Mouse (Mus musculus): Measurements from ENCODE around the gene Cluap1.

The Cluap1 gene

DNA sequence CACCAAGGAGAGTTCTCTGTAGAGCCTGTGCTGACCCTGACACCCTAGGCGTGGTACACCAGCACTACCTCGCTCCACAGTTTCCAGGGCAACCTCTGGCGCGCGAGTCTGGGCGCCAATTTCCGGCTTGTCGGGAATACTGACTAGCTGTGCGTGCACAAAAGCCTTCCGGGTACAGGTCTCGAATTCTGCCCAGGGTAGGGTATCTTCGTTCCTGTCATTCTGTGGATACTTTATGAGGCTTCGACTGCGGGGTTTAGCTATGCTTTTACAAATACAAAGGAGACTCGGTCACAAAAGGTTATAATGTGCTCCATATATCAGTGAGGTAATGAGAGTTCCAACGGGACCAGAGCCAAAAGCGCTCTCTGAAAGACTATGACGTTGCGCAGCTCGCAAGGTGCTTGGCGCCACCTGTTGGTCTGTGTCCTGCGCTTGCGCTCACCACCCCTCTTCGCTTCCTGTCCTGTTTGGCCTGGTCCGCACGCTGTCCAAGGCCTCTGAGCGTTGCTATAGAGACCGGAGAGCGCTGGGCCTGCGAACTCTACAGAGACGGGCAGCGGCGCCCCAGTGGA, at the start of gene Cluap1, which contains the start of gene 1700037C18Rik:
Gene Cluap1, plus strand, starts transcription at position 265 of the 575 bp plus-strand sequence.
Gene 1700037C18Rik, minus strand, starts transcription at position 153 of the 575 bp plus-strand sequence.
- peak; percentile 95 to 96 for DNase-seq (ENCODE audit: low spot score in 2 of 2)

DNA sequence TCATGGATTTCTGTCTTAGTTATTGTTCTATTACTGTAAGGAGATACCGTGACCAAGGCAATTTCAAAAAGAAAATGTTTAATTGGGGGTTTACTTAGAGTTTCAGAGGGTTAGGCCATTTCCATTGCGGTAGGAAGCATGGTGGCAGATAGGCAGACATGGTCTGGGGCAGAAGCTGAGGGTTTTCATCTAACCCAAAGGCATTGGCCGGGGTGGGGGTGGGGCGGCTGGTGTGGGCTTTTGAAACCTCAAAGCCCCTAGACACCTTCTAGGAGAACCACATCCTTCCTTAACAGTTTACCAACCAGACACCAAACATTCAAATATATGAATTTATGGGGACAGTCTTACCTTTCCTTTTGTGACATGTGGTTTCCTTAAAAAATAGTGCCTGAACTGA, 49.3 kb upstream of the Cluap1 start:
- DNase-seq (ENCODE audit: low spot score in 2 of 2): no peak

DNA sequence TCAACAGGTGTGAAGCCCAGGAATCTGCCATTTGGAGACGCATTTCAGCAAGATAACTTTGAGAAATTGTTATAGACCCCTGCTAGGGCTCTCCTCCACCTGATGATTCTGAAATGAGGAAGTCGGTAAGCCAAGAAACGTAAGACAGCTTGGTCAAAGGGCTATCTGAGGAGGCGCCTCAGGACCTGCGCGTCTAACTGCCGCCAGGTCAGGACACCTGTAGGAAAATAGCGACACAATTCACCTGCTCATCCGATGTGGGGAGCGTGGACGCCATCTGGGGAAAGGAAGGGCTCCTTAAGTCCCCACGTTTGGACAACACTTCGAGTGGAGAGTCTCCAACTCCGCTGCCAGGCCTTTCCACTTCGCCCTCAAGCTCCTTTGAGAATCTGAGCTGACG, 36.8 kb upstream of the Cluap1 start:
- no peak for DNase-seq (ENCODE audit: low spot score in 2 of 2)

DNA sequence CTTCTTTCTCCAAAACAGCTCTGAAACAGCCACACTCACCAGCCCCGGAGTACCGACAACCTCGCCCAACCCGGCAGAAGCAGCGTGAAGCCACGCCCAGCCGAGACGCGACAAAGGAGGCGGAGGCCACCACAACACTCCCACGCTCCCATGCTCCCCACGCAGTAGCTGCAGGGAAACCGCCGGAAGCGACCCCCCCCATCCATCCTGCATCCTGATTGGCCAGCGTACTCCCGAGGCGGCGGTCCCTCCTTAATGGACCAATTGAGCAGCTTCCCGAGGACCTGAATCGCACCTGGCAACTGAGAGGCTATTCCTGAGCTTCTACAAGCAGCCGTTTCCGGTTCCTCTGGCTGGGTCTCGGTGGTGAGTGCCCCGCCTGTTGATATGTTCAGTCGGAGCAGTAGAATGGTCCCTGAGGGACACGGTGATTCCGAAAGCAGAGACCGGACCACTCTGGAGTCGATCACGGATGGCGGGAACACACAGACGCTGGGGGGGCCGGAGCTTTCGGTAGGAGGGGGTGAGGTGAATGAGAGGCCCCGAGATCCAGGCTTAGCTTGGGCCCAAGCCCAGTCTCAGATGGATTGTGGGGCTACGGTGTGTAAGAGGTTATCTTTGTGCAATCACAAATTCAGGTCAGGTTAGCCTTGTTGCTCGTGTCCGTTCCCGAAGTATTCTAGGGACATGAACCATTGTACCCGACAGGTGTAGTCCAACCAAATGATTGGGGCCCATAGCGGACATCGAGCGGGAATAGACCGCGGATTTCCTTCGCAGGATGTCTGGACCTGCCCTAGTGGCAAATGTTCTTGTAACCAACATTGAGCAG, 36.2 kb upstream of the Cluap1 start, which contains the start of gene Naa60:
Gene Naa60, plus strand, starts transcription at position 160 of the 832 bp plus-strand sequence.
- DNase-seq (ENCODE audit: low spot score in 2 of 2): peak; percentile 79 to 84

DNA sequence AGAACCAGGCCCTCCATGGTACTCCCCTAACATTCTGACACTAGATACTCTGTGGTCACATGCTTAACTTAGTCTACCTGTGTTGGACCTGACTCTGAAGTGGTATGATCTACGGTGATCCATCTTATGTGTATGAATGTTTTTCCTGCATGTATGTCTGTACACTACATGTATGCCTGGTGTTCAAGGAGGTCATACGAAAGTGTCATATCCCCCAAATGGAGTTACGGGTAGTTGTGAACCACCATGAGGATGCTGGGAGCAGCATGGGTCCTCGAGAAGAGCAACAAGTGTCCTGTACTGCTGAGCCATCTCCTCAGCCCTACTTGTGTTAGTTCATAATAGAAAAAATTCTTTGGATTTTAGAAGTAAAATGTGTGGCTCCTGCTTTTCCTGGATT, 32.3 kb upstream of the Cluap1 start:
- DNase-seq (ENCODE audit: low spot score in 2 of 2): no peak

DNA sequence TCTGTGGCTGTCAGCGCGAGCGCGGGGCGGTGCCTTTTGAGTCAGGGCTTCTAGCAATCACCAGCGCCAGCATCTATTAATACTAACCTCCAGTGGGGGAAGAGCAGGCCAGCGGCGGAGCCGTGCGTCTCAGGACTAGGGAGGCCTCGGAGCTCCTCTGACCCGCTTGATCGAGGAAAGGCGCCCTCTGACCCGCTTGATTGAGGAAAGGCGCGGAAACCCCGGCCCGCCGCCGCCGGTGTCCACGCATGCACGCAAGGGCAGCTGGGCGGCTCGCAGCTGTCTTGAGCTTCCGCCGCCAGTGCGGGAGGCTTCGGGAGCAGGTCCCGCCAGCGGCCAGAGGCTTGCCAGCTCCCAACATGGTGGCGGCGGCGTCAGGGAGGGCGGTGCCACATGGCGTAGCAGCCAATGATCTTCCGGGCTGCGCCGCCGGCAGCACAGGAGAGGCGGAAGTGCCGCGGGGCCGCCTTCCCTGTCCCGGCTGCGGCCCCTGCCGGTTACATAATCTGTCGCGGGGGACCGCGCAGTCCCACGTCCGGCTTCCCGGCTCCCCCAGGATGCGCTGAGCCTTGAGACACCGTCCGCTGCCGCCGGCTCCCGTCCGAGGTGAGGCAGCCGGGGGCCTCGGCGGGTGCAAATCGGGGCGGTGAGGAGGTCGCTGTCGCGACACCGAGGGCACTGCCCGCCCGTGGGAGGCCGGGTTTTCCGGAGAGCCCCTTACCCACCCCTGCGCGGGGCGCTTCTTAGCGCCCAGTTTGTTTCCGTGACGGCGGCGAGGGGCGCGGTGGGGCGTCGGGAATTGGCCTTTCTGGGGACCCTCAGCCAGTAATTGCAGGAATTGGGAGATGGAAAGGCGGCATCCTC, 24.2 kb upstream of the Cluap1 start, which contains the start of the genes Zfp597 and Gm20695:
Gene Zfp597, minus strand, starts transcription at position 361 of the 864 bp plus-strand sequence.
Gene Gm20695, plus strand, starts transcription at position 448 of the 864 bp plus-strand sequence.
- peak; percentile 91 to 93 for DNase-seq (ENCODE audit: low spot score in 2 of 2)

DNA sequence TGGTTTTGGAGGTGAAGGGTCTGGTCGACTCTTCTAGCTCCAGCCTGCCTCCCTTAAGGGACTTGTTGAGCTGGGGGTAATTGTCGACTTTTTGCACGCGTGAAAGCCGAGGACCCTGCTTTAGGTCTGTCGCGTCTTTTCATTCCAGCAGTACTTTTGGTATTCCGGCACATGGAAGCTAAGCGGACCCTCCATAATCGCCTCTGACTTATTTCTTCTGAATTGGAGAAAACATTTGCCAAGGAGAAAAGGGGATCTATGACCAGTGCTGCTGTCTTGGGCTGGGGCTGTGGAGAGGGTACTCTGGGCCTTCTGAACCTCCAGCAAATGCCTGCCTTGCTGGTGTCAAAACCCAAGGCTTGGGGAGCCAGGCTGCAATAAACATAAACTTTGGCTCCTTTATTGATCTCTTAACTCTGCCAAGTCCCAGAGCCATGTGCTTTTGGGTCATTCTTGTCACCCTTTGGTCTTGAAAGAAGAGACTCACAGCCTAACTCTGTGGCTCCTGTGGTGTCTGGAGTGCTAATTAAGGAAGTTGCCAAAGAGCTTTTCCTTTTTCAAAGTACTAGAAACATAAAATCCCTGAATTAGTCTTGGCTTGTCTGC, 23.4 kb upstream of the Cluap1 start:
- no peak for DNase-seq (ENCODE audit: low spot score in 2 of 2)

DNA sequence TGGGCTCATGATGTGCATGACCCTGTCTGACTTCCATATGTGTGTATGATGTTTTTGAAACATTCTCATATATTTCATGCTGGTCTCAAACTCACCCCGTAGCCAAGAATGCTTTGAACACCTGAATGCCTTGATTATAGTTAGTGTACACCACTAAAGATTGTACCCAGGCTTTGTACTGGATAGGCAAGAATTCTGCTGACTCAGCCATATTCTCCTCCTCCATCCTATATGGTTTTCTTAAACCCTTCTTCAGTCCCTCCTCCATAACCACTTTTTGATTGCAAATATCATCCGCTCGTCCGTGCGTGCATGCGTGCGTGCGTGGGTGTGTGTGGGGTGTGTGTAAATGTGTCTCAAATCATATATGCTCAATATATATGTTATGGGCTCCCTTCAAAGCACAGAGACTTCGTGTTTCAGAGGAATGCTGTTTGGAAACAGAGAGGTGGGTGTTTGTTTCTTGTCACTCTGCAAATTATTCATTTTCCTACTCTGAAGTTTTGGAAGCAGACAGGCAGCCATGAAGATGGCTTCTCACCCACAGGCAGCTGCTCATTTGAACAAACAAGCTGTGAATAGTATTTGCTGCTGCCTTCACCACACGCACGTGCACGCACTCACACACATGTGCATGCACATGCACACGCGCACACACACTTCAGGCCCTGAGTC, 16.8 kb upstream of the Cluap1 start:
- DNase-seq (ENCODE audit: low spot score in 2 of 2): no peak

DNA sequence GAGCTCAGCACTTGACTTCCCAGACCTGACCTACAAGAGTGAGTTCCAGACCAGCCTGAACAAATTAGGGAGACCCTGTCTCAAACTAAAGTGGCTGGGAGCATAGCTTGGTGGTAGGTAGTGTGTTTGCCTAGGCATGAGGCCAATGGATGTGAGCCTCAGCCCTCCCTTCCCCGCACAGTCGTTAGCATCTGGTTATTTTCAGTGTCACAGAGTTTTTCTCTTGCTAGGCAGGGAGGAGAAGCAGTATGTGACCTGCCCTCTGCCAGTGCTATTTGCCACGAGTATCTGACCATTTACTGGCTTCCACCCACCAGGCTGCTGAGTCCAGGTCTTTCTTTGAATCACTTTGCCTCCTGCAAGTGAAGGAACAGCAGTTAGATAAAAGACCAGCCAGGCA, 14.9 kb upstream of the Cluap1 start:
- DNase-seq (ENCODE audit: low spot score in 2 of 2): no peak

DNA sequence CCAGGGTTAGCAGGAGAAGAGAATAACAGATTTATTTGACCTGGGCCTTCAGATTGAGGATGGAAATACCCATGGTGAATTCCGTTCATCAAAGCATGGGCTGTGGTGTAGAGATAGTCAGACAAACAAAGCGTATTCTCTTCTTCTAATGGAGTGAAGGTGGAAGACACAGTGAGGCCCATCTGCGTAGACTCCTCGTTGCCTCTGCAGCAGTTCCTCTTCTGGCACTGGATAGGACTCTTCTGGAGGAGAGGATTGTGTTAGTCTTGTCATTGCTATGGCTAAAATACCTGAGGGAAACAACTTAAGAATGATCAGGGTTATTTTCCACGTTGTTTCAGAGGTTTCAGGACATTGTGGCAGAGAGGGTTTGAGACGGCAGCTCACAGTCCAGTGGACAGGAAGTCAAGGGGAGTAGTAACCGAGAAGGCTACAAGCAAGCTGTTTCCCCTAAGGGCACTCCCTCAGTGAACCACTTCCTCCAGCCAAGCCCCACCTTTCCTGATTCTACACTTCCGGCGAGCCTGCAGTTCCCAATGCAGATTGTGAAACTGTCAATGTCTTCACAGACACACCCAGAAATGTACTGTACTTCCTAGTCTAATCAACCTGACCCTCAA, 13.3 kb upstream of the Cluap1 start:
- DNase-seq (ENCODE audit: low spot score in 2 of 2): no peak

DNA sequence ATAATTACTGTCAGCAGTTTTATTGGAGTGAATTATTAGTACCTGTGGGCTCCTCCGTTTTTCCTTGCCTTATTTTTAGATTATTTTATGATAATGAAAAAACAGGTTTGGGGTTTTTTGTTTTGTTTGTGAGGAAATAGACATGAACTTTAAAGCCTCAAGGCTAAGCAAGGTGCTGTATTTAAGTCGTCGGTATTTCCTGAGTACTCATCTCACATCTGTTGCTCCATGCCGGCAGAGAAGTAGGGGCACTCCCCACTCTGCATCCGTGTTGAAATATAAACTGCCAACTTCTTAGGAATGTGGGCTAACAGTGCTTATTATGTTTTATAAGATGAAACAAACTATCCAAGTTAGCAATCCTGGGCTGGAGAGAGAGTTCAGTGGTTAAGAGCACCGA, 12.6 kb upstream of the Cluap1 start:
- DNase-seq (ENCODE audit: low spot score in 2 of 2): no peak

DNA sequence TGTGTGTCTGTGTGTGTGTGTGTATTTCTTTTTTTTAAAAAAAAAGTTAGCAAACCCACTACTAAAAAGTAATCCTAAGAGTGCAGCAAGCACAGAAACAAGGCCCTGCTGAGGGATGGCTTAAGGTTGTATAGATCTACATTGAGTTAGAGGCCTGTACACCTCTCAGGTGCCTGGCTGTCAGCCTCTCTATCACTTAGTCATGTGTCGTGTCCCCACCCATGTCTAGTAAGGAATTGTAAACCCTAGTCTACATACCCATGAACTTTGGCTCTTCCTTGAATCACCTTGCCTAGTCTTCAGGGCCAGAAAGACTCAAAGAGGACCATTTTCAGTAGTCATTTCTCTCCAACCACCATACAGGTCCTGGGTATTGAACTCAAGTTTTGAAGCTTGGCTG, 12.0 kb upstream of the Cluap1 start:
- DNase-seq (ENCODE audit: low spot score in 2 of 2): no peak

DNA sequence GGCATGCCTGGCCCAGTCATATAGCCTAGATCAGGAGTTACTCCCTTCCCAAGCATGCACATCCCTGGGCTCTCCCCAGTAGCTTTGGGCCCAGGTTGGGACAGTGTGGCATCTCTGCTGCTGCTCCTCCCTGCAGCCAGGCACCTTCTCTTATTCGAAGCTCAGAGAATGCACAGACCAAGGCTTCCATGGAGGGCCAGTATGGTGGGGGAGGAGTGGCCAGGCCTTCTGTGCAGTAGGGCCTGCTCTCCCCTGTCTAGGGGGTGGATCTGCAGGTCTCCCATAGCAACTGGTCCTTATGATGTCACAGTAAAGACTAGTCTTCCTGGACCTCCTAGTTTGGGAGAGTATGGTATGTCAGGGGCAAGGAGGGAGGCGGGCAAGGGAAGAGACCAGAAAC, 1.1 kb upstream of the Cluap1 start:
- no peak for DNase-seq (ENCODE audit: low spot score in 2 of 2)

DNA sequence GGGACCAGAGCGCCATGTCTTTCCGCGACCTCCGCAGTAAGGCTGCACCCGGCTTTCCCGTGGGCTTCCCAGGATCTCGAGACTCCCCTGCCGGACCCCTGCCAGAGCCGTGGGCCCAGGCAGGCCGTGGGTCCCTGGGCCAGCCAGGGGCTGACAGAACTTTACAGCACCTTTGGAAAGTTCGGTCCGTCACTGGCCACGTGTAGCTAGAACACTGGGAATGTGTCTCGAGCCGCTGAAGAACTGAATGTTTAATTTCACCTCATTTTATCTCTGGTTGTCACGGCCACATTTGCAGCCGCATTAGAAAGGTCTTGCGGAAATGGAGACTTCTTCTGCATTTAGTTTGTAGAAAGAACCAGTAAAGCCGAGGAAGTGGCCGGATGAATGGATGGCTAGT, 517 bp downstream of the Cluap1 start:
- no peak for DNase-seq (ENCODE audit: low spot score in 2 of 2)

DNA sequence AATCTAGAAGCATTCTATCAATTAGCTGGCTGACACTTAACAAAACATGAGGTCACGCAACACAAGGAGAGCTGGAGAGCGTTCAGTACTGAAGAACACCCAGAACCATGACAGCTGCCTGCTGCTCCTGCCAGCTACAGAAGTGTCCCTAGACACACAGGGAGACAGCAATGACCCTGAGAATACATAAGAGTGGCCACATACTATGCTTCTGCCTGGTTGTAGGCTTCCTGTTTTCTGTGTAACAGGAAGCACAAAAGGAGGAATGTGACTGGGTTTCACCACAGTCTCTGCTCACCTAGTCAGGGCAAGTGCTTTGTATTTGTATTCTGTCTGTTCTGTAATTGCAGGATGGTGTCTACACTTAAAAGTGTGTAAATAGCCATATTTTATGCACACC, 12.2 kb downstream of the Cluap1 start:
- no peak for DNase-seq (ENCODE audit: low spot score in 2 of 2)

DNA sequence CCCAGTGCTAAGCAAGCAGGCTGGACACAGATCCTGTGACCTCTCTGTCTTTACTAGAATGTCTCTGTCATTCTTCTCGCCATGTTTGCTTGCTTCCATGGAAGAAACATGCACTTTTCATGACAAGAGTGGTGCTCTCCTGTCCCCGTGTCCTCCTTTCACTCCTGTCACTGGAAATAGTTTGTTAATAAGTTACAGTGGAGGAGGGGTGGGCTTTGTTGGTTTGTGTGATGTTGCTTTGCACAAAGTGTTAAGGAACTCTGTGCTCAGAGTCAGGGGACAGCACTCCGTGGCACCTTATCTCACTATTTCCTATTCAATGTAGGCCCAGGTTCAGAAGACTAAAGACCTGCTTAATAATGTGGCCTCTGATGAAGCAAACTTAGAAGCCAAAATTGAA, 14.9 kb downstream of the Cluap1 start:
- DNase-seq (ENCODE audit: low spot score in 2 of 2): no peak

DNA sequence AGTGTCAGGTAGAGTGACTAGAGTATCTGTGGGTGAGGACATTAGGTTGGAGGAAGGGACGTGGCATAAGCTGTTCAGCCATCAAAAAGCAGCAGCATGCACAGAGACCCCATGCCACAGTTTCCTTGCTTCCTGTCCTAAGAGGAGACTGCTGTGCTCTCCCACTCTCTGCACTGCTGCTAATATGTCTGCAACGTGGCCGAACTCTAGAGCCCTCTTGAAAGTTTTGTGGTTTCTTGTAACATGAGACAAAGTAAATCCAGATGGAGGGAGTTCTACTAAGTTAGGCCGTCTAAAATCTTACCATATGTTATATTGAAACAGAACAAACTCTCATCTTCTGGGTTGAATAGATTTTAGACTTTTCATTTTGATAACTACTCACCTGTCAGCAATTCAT, 15.4 kb downstream of the Cluap1 start:
- no peak for DNase-seq (ENCODE audit: low spot score in 2 of 2)

DNA sequence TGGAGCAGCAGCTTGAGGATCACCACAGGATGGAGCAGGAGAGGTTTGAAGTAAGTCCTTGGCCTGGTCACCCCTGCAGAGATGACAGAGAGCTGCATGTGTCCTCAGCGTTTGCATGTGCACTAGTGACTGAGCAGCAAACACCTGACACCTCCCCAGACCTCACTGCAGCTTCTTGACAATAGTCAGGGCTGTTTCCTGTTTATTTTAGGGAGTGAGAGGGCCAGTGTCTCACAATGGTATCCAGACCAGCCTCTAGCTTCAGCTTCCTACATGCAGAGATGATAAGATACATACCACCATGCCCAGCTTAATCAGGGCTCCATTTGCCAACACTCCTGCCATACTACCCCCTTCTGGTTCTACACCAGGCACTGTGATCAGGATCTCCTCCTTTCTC, 20.0 kb downstream of the Cluap1 start:
- DNase-seq (ENCODE audit: low spot score in 2 of 2): no peak

DNA sequence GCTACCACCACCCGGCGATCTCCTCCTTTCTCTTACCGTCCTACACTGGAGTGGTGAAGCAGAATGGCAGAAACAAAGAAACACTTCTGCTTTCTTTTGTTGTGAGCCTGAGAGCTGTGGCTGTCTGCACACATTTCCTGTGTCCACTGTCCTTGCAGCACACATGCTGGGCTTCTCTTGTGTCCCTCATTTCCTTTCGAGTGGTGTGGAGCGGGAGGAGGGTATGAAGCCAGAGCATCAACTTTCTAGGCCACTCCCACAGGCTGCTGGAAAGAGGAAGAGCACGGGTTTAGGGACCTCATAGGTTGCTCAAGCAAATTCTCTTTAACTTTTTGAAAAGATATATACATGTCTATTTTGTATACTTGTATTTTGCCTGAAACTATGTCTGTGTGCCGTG, 20.6 kb downstream of the Cluap1 start:
- DNase-seq (ENCODE audit: low spot score in 2 of 2): no peak

DNA sequence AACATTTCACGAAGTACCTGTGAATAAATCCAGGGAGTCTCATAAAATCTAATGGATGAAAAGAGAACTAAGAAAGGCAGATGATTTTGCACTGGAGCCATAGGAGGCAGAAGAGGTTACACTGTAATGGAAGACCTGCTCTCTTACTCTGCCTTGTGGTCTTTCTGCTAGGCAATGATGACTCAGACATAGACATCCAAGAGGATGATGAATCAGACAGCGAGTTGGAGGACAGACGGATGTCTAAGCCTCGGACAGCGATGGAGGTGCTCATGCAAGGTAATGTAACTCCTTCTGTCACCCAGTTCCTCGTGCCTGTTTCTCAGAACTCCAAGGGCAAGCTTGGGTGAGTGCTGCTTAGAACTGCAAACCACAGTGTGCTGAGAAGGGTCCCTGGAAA, 24.9 kb downstream of the Cluap1 start:
- no peak for DNase-seq (ENCODE audit: low spot score in 2 of 2)

DNA sequence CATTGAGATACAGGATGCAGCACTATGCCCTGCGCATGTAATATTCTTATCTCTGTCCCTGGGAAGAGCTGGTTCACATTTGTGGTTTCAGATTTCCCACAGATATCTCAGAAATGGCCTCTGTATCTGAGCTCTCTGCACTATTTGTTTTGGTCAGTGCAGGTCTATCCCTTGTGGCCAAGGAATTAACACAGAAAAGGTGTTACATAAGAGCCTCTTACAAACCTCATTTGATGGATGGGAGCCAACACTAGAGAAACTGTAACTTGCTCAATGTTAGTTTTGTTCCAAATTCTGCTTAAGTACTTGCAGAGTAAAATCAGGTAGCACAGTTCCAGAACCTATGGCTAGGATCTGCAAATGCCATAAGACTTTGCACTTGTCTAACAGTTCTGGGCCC, 25.5 kb downstream of the Cluap1 start:
- DNase-seq (ENCODE audit: low spot score in 2 of 2): no peak
